Mouse (Mus musculus) kidney, adult 2 months (tissue): ENCODE measurements around the gene Olfr1089. TPM values are rescaled to one million over a fixed set of nuclear protein-coding genes. Genes with fewer than 3 reads are reported as not detected.

Experiments
- DNase-seq: peaks from one replicate; pipeline ENCODE4 v3.0.0; 2021
- H3K27ac ChIP-seq: fragments of 200-500 bp; 2 replicates; pipeline ENCODE4 v1.5.1; 2012; ENCODE audit warnings: low read depth, low read length, control low read depth, inconsistent platforms; ENCODE audit not compliant: insufficient read depth
- H3K27me3 ChIP-seq: fragments of 200-500 bp; replicated peaks from 2 replicates; pipeline ENCODE4 v1.6.1; 2012; ENCODE audit warnings: mild to moderate bottlenecking, moderate library complexity, low read length, inconsistent platforms; ENCODE audit not compliant: control insufficient read depth, insufficient read depth
- H3K36me3 ChIP-seq: fragments of 200-500 bp; 2 replicates; pipeline ENCODE4 v1.6.1; 2012; ENCODE audit warnings: mild to moderate bottlenecking, moderate library complexity, low read length, inconsistent platforms; ENCODE audit not compliant: control insufficient read depth, insufficient read depth
- H3K4me1 ChIP-seq: fragments of 200-500 bp; 2 replicates; pipeline ENCODE4 v1.6.1; 2011; ENCODE audit warnings: low read length; ENCODE audit not compliant: control insufficient read depth, insufficient read depth
- H3K4me3 ChIP-seq: fragments of 200-500 bp; 2 replicates; pipeline ENCODE4 v1.5.1; 2011; ENCODE audit warnings: mild to moderate bottlenecking, low read depth, low read length, control low read depth; ENCODE audit not compliant: insufficient read depth
- CTCF ChIP-seq: fragments of 200-500 bp; conservative IDR thresholded peaks from 2 replicates; pipeline ENCODE4 v1.5.1; 2011; ENCODE audit warnings: low read depth, mild to moderate bottlenecking, control low read depth, low read length, moderate library complexity, mixed read lengths; ENCODE audit not compliant: insufficient read depth, insufficient read length
- POLR2A ChIP-seq: fragments of 200-500 bp; IDR thresholded peaks from one replicate; pipeline ENCODE4 v1.6.1; 2011; ENCODE audit warnings: low read depth, low read length, control low read depth
- WGBS: fragments of 180-500 bp; shearing (Covaris S2); methylation state at CpG from one replicate; pipeline ENCODE4 v1.1.7; 2018; 5-methylcytosine and 5-hydroxymethylcytosine counted together
- polyA plus RNA-seq: library from polyadenylated mRNA; depleted of rRNA; stranded (reverse); fragments of >200 nt; gene quantifications from 2 replicates; pipeline ENCODE4 v1.2.3, GENCODE M21; 2012; rRNA removed

Olfr1089 gene
- not detected in 2 replicates for polyA plus RNA-seq

DNA sequence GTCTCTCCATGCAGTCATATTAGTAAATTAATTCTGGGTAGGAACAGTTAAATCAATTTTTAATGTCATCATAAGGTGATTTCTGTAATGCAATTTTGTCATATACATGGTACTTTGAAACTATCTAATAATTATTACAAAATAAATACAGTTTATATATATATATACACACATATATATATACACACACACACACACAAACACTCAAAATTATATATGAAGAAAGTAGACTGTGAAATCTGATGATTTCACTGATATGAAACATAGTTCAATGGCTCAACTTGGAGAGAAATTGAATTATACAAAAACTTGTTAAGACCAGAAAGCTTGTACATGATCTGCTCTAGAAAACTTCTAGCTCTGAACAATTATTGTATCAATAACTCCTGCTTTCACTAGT is at the start of gene Olfr1089:
Olfr1089 (minus strand) TSS at position 101 of the 400 bp plus-strand sequence.
- no peak for TF ChIP-seq CTCF
- no peaks in the 10 kb centered on the region for H3K27me3 ChIP-seq
- H3K36me3 ChIP-seq, result no peaks in the 10 kb centered on the region
- no peak within 1 kb of the TSS for H3K27ac ChIP-seq
- no peak for DNase-seq
- no peaks in the 10 kb centered on the region for H3K4me1 ChIP-seq
- no peak within 1 kb of the TSS for H3K4me3 ChIP-seq

- H3K4me3 ChIP-seq, result no peak within 1 kb of the TSS
- WGBS, result 78% methylated on average over 2 of the region's 2 CpGs
- H3K27me3 ChIP-seq, result no peaks in the 10 kb centered on the region
- DNase-seq, result no peak
- H3K4me1 ChIP-seq, result no peaks in the 10 kb centered on the region
- H3K36me3 ChIP-seq, result no peaks in the 10 kb centered on the region
- TF ChIP-seq POLR2A (no peak), CTCF (no peak)
- H3K27ac ChIP-seq, result no peak within 1 kb of the TSS
Measured at GRCm38 (mm10) chr2:86782179-86782578, 48.7 kb upstream of the Olfr1089 start, which contains the start of gene Olfr1093. Gene Olfr1093, plus strand, starts transcription at chr2:86782479.

DNA sequence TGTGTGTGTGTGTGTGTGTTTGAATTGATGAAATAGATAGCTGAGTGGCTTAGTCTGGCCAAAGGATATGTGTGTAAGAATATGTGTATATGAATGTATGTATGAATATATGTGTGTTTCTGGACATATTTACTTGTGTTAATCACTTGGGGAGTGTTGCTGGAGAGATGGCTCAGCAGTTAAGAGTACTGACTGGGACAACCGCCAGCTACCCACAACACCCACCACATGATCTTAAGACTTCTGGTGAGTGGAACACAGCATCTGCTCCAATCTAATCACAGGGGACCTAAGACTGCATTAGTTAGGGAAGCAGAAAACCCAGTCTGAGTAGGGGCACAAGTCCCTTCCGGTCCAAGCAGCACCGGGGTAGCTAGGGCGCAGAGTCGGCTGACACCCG is 27.5 kb upstream of the Olfr1089 start:
- no peak overlapping the region for H3K4me3 ChIP-seq
- no peak for TF ChIP-seq CTCF
- no peak for TF ChIP-seq POLR2A
- H3K27ac ChIP-seq, result no peak overlapping the region
- no peaks in the 10 kb centered on the region for H3K4me1 ChIP-seq
- no peak for DNase-seq
- no peaks in the 10 kb centered on the region for H3K36me3 ChIP-seq
- 97% methylated on average over 6 of the region's 6 CpGs for WGBS
- no peaks in the 10 kb centered on the region for H3K27me3 ChIP-seq

GRCm38 (mm10) chr2:86758893-86759292 is 25.4 kb upstream of the Olfr1089 start, which contains the start of gene Olfr1090:
Gene Olfr1090, minus strand, starts transcription at chr2:86758993.
- no peak for DNase-seq
- Histone ChIP-seq H3K27me3 (no peaks in the 10 kb centered on the region), H3K27ac (no peak within 1 kb of the TSS), H3K36me3 (no peaks in the 10 kb centered on the region), H3K4me3 (no peak within 1 kb of the TSS), H3K4me1 (no peaks in the 10 kb centered on the region)
- TF ChIP-seq POLR2A, result no peak
- TF ChIP-seq CTCF, result no peak
- WGBS, result 87% methylated on average over 1 of the region's 1 CpGs

- TF ChIP-seq CTCF, result no peak
- TF ChIP-seq POLR2A, result no peak
- Histone ChIP-seq H3K4me1 (no peaks in the 10 kb centered on the region), H3K27ac (no peak within 1 kb of the TSS), H3K27me3 (no peaks in the 10 kb centered on the region), H3K4me3 (no peak within 1 kb of the TSS), H3K36me3 (no peaks in the 10 kb centered on the region)
- no peak for DNase-seq
Measured at GRCm38 (mm10) chr2:86698295-86698694, 35.2 kb downstream of the Olfr1089 start, which contains the start of gene Olfr1087. Gene Olfr1087, minus strand, starts transcription at chr2:86698395.

Other genes starting within 250 kb of the Olfr1089 start
- gene Olfr228, start 246.3 kb downstream of the Olfr1089 start, polyA plus RNA-seq, result not detected in 2 replicates
- gene Olfr1076, start 225.2 kb downstream of the Olfr1089 start, polyA plus RNA-seq, result not detected in 2 replicates
- not detected in 2 replicates for gene Olfr1079, start 191.2 kb downstream of the Olfr1089 start, polyA plus RNA-seq
- not detected in 2 replicates for gene Olfr1080, start 175.5 kb downstream of the Olfr1089 start, polyA plus RNA-seq
- gene Olfr1082, start 134.7 kb downstream of the Olfr1089 start, polyA plus RNA-seq, result not detected in 2 replicates
- not detected in 2 replicates for gene Olfr1084, start 94.0 kb downstream of the Olfr1089 start, polyA plus RNA-seq
- gene Olfr1085, start 71.7 kb downstream of the Olfr1089 start, polyA plus RNA-seq, result not detected in 2 replicates
- not detected in 2 replicates for gene Olfr1086, start 53.6 kb downstream of the Olfr1089 start, polyA plus RNA-seq
- gene Olfr1087, start 35.3 kb downstream of the Olfr1089 start, polyA plus RNA-seq, result not detected in 2 replicates
- not detected in 2 replicates for gene Olfr1090, start 25.3 kb upstream of the Olfr1089 start, polyA plus RNA-seq
- gene Olfr1093, start 48.8 kb upstream of the Olfr1089 start, polyA plus RNA-seq, result not detected in 2 replicates
- not detected in 2 replicates for gene Olfr141, start 76.3 kb upstream of the Olfr1089 start, polyA plus RNA-seq
- not detected in 2 replicates for gene Olfr1094, start 91.0 kb upstream of the Olfr1089 start, polyA plus RNA-seq
- gene Olfr1095, start 118.0 kb upstream of the Olfr1089 start, polyA plus RNA-seq, result not detected in 2 replicates
- not detected in 2 replicates for gene Gm13723, start 141.1 kb upstream of the Olfr1089 start, polyA plus RNA-seq
- gene Olfr1097, start 158.5 kb upstream of the Olfr1089 start, polyA plus RNA-seq, result not detected in 2 replicates
- gene Olfr1098, start 190.8 kb upstream of the Olfr1089 start, polyA plus RNA-seq, result not detected in 2 replicates
- gene Olfr1099, start 227.0 kb upstream of the Olfr1089 start, polyA plus RNA-seq, result not detected in 2 replicates
- gene Olfr1100, start 246.3 kb upstream of the Olfr1089 start, polyA plus RNA-seq, result not detected in 2 replicates